Mouse (Mus musculus) lung, postnatal 4 days (tissue): ENCODE results near the gene Catsper3.

Experiments used
- DNase-seq, 2 experiments: peaks; one replicate each; pipeline ENCODE4 v3.0.0; 2021

The Catsper3 gene

GRCm38 (mm10) chr13:55827679-55828140, 43.3 kb downstream of the Catsper3 start:
- no peak for DNase-seq

GRCm38 (mm10) chr13:55828141-55829017, 44.0 kb downstream of the Catsper3 start:
- no peak for DNase-seq

- no peak for DNase-seq
These were observed 44.8 kb downstream of the Catsper3 start for GRCm38 (mm10) chr13:55829018-55829655.

- DNase-seq, result no peak
These were observed 45.9 kb downstream of the Catsper3 start for GRCm38 (mm10) chr13:55830081-55830832.

- DNase-seq, result no peak
These were observed 46.7 kb downstream of the Catsper3 start for GRCm38 (mm10) chr13:55830833-55831721.

GRCm38 (mm10) chr13:55831722-55832160, 47.4 kb downstream of the Catsper3 start:
- no peak for DNase-seq

GRCm38 (mm10) chr13:55832602-55833001, 48.2 kb downstream of the Catsper3 start:
- no peak for DNase-seq

GRCm38 (mm10) chr13:55833921-55834320, 49.6 kb downstream of the Catsper3 start:
- no peak for DNase-seq

- no peak for DNase-seq
These were observed 50.3 kb downstream of the Catsper3 start for GRCm38 (mm10) chr13:55834667-55835066.

- no peak for DNase-seq
These were observed 51.3 kb downstream of the Catsper3 start for GRCm38 (mm10) chr13:55835548-55836097.

GRCm38 (mm10) chr13:55836142-55836625, 51.8 kb downstream of the Catsper3 start, which contains the start of gene Pitx1:
Gene Pitx1 (minus strand): TSS chr13:55836192.
- no peak for DNase-seq

GRCm38 (mm10) chr13:55836786-55837780, 52.7 kb downstream of the Catsper3 start:
- no peak for DNase-seq

- DNase-seq, result no peak
These were observed 55.9 kb downstream of the Catsper3 start for GRCm38 (mm10) chr13:55840223-55840622.

- no peak for DNase-seq
These were observed 59.3 kb downstream of the Catsper3 start for GRCm38 (mm10) chr13:55843700-55844099.

- peak; percentile 35 to 41 for DNase-seq
These were observed 63.4 kb downstream of the Catsper3 start for GRCm38 (mm10) chr13:55847805-55848204.

- no peak for DNase-seq
These were observed 64.3 kb downstream of the Catsper3 start for GRCm38 (mm10) chr13:55848604-55849190.

- no peak for DNase-seq
These were observed 66.4 kb downstream of the Catsper3 start for GRCm38 (mm10) chr13:55850726-55851125.

- no peak for DNase-seq
These were observed 67.8 kb downstream of the Catsper3 start for GRCm38 (mm10) chr13:55852205-55852604.

GRCm38 (mm10) chr13:55855793-55856192, 71.4 kb downstream of the Catsper3 start:
- peak in 1 of 2 experiments; percentile 77 for DNase-seq

- no peak for DNase-seq
These were observed 74.1 kb downstream of the Catsper3 start for GRCm38 (mm10) chr13:55858463-55858862.
